Mouse (Mus musculus) heart, embryonic 16.5 days (tissue): ENCODE results near the gene Wipf2. TPM values are rescaled to one million over a fixed set of nuclear protein-coding genes. Genes with fewer than 3 reads are reported as not detected.

Experiments
- ATAC-seq: fragments of 200-750 bp; cut with Nextera tagmentation; replicated peaks from 2 replicates; pipeline ENCODE4 v1.8.0; 2017; ENCODE audit warnings: moderate number of reproducible peaks; ENCODE audit not compliant: insufficient read depth, low FRiP score; ENCODE audit errors: extremely low read depth
- H3K27ac ChIP-seq: fragments of 300-500 bp; sonication (generic); 2 replicates; pipeline ENCODE4 v1.5.1; 2014; ENCODE audit warnings: mild to moderate bottlenecking, low read length, control low read depth, moderate library complexity
- H3K27me3 ChIP-seq: fragments of 300-500 bp; sonication (generic); 2 replicates; pipeline ENCODE4 v1.6.1; 2014; ENCODE audit warnings: low read length, mixed read lengths; ENCODE audit not compliant: control insufficient read depth, insufficient read depth
- H3K36me3 ChIP-seq: fragments of 300-500 bp; sonication (generic); 2 replicates; pipeline ENCODE4 v1.6.1; 2014; ENCODE audit not compliant: control insufficient read depth, insufficient read depth
- H3K4me1 ChIP-seq: fragments of 300-500 bp; sonication (generic); 2 replicates; pipeline ENCODE4 v1.6.1; 2014; ENCODE audit warnings: low read length, mixed read lengths; ENCODE audit not compliant: control insufficient read depth, insufficient read depth
- H3K4me2 ChIP-seq: fragments of 300-500 bp; sonication (generic); 2 replicates; pipeline ENCODE4 v1.6.1; 2014; ENCODE audit warnings: low read depth, mild to moderate bottlenecking, control low read depth, low read length
- H3K4me3 ChIP-seq: fragments of 300-500 bp; sonication (generic); 2 replicates; pipeline ENCODE4 v1.5.1; 2014; ENCODE audit warnings: mild to moderate bottlenecking, control low read depth, low read length
- H3K9ac ChIP-seq: fragments of 300-500 bp; sonication (generic); 2 replicates; pipeline ENCODE4 v1.6.1; 2014; ENCODE audit warnings: low read length, control low read depth
- H3K9me3 ChIP-seq: fragments of 300-500 bp; sonication (generic); replicated peaks from 2 replicates; pipeline ENCODE4 v1.6.1; 2016; ENCODE audit warnings: low read length; ENCODE audit not compliant: control insufficient read depth
- WGBS: fragments of 180-500 bp; shearing (Covaris S2); extraction: QIAGEN DNeasy Blood & Tissue Kit; methylation state at CpG from one replicate; pipeline ENCODE4 v1.1.7; 2014; 5-methylcytosine and 5-hydroxymethylcytosine counted together
- polyA plus RNA-seq: library from polyadenylated mRNA; unstranded; fragments of >200 nt; fragmentation: Nextera tagmentation; extraction: Ambion mirVana; gene quantifications from 2 replicates; pipeline ENCODE4 v1.2.1, GENCODE M21; 2015

The Wipf2 gene
- polyA plus RNA-seq, 1 experiment from 2014 or later, result 3.4 TPM

- H3K4me3 ChIP-seq, result peak overlapping the region; percentile 81
- no peak overlapping the region for H3K27ac ChIP-seq
- peak overlapping the region; percentile 100 for H3K4me2 ChIP-seq
- peaks cover 9% of the 10 kb centered on the region; the same call in 1 of the 2 replicates for H3K4me1 ChIP-seq
- H3K27me3 ChIP-seq, result peaks cover 7% of the 10 kb centered on the region; the same call in 1 of the 2 replicates
- 32% methylated on average over 7 of the region's 7 CpGs for WGBS
- ATAC-seq, result 0 out of 2 replicates have a peak, but pooled peaks have one; percentile 1
- no peak overlapping the region for H3K9ac ChIP-seq
- no peaks in the 10 kb centered on the region for H3K9me3 ChIP-seq
- H3K36me3 ChIP-seq, result peaks cover 28% of the 10 kb centered on the region
Measured at GRCm38 (mm10) chr11:98836128-98836527, 27.3 kb upstream of the Wipf2 start.

- WGBS, result under 1% methylated on average over 48 of the region's 48 CpGs
- Histone ChIP-seq H3K27ac (no peak within 1 kb of the TSS), H3K4me1 (peaks cover 9% of the 10 kb centered on the region; the same call in 1 of the 2 replicates), H3K9me3 (no peaks in the 10 kb centered on the region), H3K27me3 (peaks cover 7% of the 10 kb centered on the region; the same call in 1 of the 2 replicates), H3K36me3 (peaks cover 22% of the 10 kb centered on the region), H3K4me2 (peak within 1 kb of the TSS; percentile 100), H3K4me3 (peak within 1 kb of the TSS; percentile 81), H3K9ac (peak within 1 kb of the TSS; percentile 83)
- peak; percentile 89 for ATAC-seq
Measured at GRCm38 (mm10) chr11:98836651-98837141, 26.7 kb upstream of the Wipf2 start, which contains the start of gene Rapgefl1. Rapgefl1 (plus strand) TSS chr11:98836785.

GRCm38 (mm10) chr11:98837231-98837704, 26.2 kb upstream of the Wipf2 start:
- WGBS, result 2% methylated on average over 23 of the region's 29 CpGs
- no peak overlapping the region for H3K27ac ChIP-seq
- H3K9ac ChIP-seq, result peak overlapping the region; percentile 83
- H3K27me3 ChIP-seq, result peaks cover 7% of the 10 kb centered on the region; the same call in 1 of the 2 replicates
- ATAC-seq, result peak; percentile 14; the same call in 1 of the 2 replicates
- H3K4me3 ChIP-seq, result peak overlapping the region; percentile 81
- H3K4me1 ChIP-seq, result peaks cover 9% of the 10 kb centered on the region; the same call in 1 of the 2 replicates
- H3K36me3 ChIP-seq, result peaks cover 17% of the 10 kb centered on the region
- H3K9me3 ChIP-seq, result no peaks in the 10 kb centered on the region
- H3K4me2 ChIP-seq, result peak overlapping the region; percentile 100

- no peak overlapping the region for H3K4me3 ChIP-seq
- peaks cover 7% of the 10 kb centered on the region; the same call in 1 of the 2 replicates for H3K27me3 ChIP-seq
- H3K4me1 ChIP-seq, result peaks cover 9% of the 10 kb centered on the region; the same call in 1 of the 2 replicates
- no peak for ATAC-seq
- no peak overlapping the region for H3K9ac ChIP-seq
- H3K36me3 ChIP-seq, result peaks cover 10% of the 10 kb centered on the region
- H3K4me2 ChIP-seq, result no peak overlapping the region
- H3K9me3 ChIP-seq, result no peaks in the 10 kb centered on the region
- no peak overlapping the region for H3K27ac ChIP-seq
- WGBS, result 62% methylated on average over 11 of the region's 11 CpGs
Measured at GRCm38 (mm10) chr11:98837917-98838316, 25.5 kb upstream of the Wipf2 start.

- peaks cover 7% of the 10 kb centered on the region; the same call in 1 of the 2 replicates for H3K27me3 ChIP-seq
- H3K36me3 ChIP-seq, result peaks cover 4% of the 10 kb centered on the region
- H3K9me3 ChIP-seq, result no peaks in the 10 kb centered on the region
- H3K27ac ChIP-seq, result no peak overlapping the region
- ATAC-seq, result no peak
- no peak overlapping the region for H3K4me2 ChIP-seq
- 56% methylated on average over 9 of the region's 9 CpGs for WGBS
- H3K4me1 ChIP-seq, result peaks cover 9% of the 10 kb centered on the region; the same call in 1 of the 2 replicates
- no peak overlapping the region for H3K4me3 ChIP-seq
- no peak overlapping the region for H3K9ac ChIP-seq
Measured at GRCm38 (mm10) chr11:98838512-98838911, 24.9 kb upstream of the Wipf2 start.

GRCm38 (mm10) chr11:98839402-98839801, 24.0 kb upstream of the Wipf2 start:
- H3K4me1 ChIP-seq, result peaks cover 9% of the 10 kb centered on the region; the same call in 1 of the 2 replicates
- peaks cover 7% of the 10 kb centered on the region; the same call in 1 of the 2 replicates for H3K27me3 ChIP-seq
- no peak overlapping the region for H3K4me2 ChIP-seq
- H3K27ac ChIP-seq, result no peak overlapping the region
- no peaks in the 10 kb centered on the region for H3K9me3 ChIP-seq
- no peak overlapping the region for H3K4me3 ChIP-seq
- no peak for ATAC-seq
- no peaks in the 10 kb centered on the region for H3K36me3 ChIP-seq
- no peak overlapping the region for H3K9ac ChIP-seq
- 38% methylated on average over 6 of the region's 6 CpGs for WGBS

- H3K9ac ChIP-seq, result no peak overlapping the region
- peaks cover 7% of the 10 kb centered on the region; the same call in 1 of the 2 replicates for H3K27me3 ChIP-seq
- WGBS, result 57% methylated on average over 10 of the region's 10 CpGs
- H3K4me2 ChIP-seq, result no peak overlapping the region
- H3K4me1 ChIP-seq, result peaks cover 9% of the 10 kb centered on the region; the same call in 1 of the 2 replicates
- H3K4me3 ChIP-seq, result no peak overlapping the region
- ATAC-seq, result no peak
- no peaks in the 10 kb centered on the region for H3K36me3 ChIP-seq
- H3K9me3 ChIP-seq, result no peaks in the 10 kb centered on the region
- no peak overlapping the region for H3K27ac ChIP-seq
Measured at GRCm38 (mm10) chr11:98839897-98840296, 23.5 kb upstream of the Wipf2 start.

GRCm38 (mm10) chr11:98846016-98846415, 17.4 kb upstream of the Wipf2 start:
- no peaks in the 10 kb centered on the region for H3K27me3 ChIP-seq
- 41% methylated on average over 13 of the region's 13 CpGs for WGBS
- no peaks in the 10 kb centered on the region for H3K36me3 ChIP-seq
- ATAC-seq, result no peak
- H3K4me3 ChIP-seq, result no peak overlapping the region
- no peak overlapping the region for H3K9ac ChIP-seq
- H3K4me2 ChIP-seq, result no peak overlapping the region
- no peaks in the 10 kb centered on the region for H3K9me3 ChIP-seq
- H3K27ac ChIP-seq, result no peak overlapping the region
- peaks cover 6% of the 10 kb centered on the region for H3K4me1 ChIP-seq

- no peak overlapping the region for H3K9ac ChIP-seq
- no peak for ATAC-seq
Measured at GRCm38 (mm10) chr11:98846865-98847604, 16.4 kb upstream of the Wipf2 start.

More at GRCm38 (mm10) chr11:98846865-98847604, 16.4 kb upstream of the Wipf2 start:
- Histone ChIP-seq H3K9me3 (no peaks in the 10 kb centered on the region), H3K27me3 (no peaks in the 10 kb centered on the region), H3K4me3 (no peak overlapping the region), H3K4me2 (no peak overlapping the region), H3K4me1 (peaks cover 6% of the 10 kb centered on the region), H3K27ac (no peak overlapping the region), H3K36me3 (no peaks in the 10 kb centered on the region)
- 55% methylated on average over 19 of the region's 19 CpGs for WGBS
